Mouse (Mus musculus) forebrain, embryonic 10.5 days (tissue): ENCODE measurements around the gene Fgfr2. TPM values are rescaled to one million over a fixed set of nuclear protein-coding genes. Genes with fewer than 3 reads are reported as not detected.
A peak's percentile ranks its signal among the peaks of the same experiment; 100 is the strongest.

Experiments used
- DNase-seq: peaks from one replicate; pipeline ENCODE4 v3.0.0-alpha.2; 2017; ENCODE audit warnings: low spot score; ENCODE audit errors: extremely low spot score
- H3K27ac ChIP-seq: fragments of 300-500 bp; sonication (generic); 2 replicates; pipeline ENCODE4 v1.5.1; 2016; ENCODE audit warnings: mild to moderate bottlenecking
- H3K27me3 ChIP-seq: fragments of 300-500 bp; sonication (generic); 2 replicates; pipeline ENCODE4 v1.6.1; 2016; ENCODE audit warnings: mild to moderate bottlenecking; ENCODE audit not compliant: poor library complexity, severe bottlenecking
- H3K36me3 ChIP-seq: fragments of 300-500 bp; sonication (generic); replicated peaks from 2 replicates; pipeline ENCODE4 v1.6.1; 2016; ENCODE audit warnings: mild to moderate bottlenecking, moderate library complexity
- H3K4me1 ChIP-seq: fragments of 300-500 bp; sonication (generic); 2 replicates; pipeline ENCODE4 v1.6.1; 2016
- H3K4me3 ChIP-seq: fragments of 300-500 bp; sonication (generic); 2 replicates; pipeline ENCODE4 v1.5.1; 2016; ENCODE audit warnings: mild to moderate bottlenecking, moderate library complexity
- H3K9me3 ChIP-seq: fragments of 300-500 bp; sonication (generic); 2 replicates; pipeline ENCODE4 v1.6.1; 2016; ENCODE audit warnings: mild to moderate bottlenecking, moderate library complexity
- WGBS: fragments of 180-500 bp; shearing (Covaris S2); methylation state at CpG from one replicate; pipeline ENCODE4 v1.1.7; 2016; 5-methylcytosine and 5-hydroxymethylcytosine counted together
- polyA plus RNA-seq: library from polyadenylated mRNA; unstranded; fragments of >200 nt; fragmentation: Nextera tagmentation; extraction: Ambion mirVana; gene quantifications from 2 replicates; pipeline ENCODE4 v1.2.1, GENCODE M21; 2016

Gene Fgfr2
- polyA plus RNA-seq, 1 experiment from 2014 or later = 55.7 TPM

DNA sequence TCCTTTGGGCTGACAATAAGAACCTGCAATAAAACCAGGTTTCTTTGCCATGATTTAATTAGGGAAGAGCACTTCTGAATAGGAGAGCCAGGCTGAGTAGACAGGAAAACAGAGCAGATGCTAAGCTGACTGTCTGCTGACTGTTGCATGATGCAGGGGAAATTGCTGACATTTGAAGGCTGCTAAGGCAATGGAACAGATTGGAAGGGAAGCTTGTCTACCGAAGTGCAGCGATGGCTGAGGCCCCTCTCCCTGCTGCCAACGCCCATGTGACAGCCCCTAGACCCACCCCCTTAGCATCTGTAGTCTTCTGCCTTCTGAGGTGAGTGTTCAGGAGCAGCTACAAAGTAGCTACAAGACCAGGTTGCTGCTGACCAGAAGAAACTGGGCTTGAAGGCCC, 2397.0 kb downstream of the Fgfr2 start:
- Histone ChIP-seq H3K4me1 (peaks cover 18% of the 10 kb centered on the region), H3K27me3 (no peaks in the 10 kb centered on the region), H3K36me3 (peaks cover 97% of the 10 kb centered on the region), H3K27ac (no peak overlapping the region), H3K4me3 (no peak overlapping the region), H3K9me3 (no peaks in the 10 kb centered on the region)
- 91% methylated on average over 3 of the region's 3 CpGs for WGBS
- DNase-seq = no peak

DNA sequence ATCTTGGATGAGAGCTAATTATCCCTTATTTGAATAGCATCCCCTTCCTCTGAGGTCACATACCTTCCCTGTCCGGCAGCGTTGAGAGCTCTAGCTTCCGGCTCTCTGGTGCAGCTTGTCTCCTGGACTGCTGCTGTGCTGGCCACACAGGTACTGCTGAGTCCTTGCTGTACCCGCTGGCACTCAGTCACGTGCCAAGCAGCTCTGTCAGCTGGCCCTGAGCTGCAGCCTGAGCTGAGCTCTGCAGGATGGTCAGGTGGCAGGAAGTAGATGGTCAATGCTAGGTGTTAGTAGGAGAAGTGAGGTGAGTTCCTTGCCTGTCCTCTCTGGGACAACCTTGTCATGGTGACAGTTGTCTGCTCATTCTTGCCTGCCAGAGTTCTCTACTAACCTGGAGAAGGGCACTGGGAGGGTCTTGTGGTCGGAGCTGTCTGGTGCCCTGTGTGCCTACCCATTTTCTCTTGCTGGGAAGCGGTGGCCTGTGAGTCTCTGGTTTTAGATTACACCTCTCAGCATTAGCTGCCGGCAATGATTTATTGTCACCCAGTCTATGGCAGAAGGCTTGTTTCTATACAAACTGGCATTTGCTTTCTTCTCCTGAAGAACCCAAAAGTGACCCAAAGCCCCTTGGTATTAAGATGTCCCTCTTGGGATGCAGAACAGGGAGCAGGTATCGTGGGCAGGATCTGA, 2402.4 kb downstream of the Fgfr2 start:
- no peak for DNase-seq
- H3K9me3 ChIP-seq = no peaks in the 10 kb centered on the region
- no peaks in the 10 kb centered on the region for H3K27me3 ChIP-seq
- H3K4me1 ChIP-seq = peaks cover 50% of the 10 kb centered on the region
- H3K36me3 ChIP-seq = peaks cover 81% of the 10 kb centered on the region
- H3K4me3 ChIP-seq = no peak overlapping the region
- 52% methylated on average over 9 of the region's 9 CpGs for WGBS
- peak overlapping the region; percentile 84 for H3K27ac ChIP-seq

DNA sequence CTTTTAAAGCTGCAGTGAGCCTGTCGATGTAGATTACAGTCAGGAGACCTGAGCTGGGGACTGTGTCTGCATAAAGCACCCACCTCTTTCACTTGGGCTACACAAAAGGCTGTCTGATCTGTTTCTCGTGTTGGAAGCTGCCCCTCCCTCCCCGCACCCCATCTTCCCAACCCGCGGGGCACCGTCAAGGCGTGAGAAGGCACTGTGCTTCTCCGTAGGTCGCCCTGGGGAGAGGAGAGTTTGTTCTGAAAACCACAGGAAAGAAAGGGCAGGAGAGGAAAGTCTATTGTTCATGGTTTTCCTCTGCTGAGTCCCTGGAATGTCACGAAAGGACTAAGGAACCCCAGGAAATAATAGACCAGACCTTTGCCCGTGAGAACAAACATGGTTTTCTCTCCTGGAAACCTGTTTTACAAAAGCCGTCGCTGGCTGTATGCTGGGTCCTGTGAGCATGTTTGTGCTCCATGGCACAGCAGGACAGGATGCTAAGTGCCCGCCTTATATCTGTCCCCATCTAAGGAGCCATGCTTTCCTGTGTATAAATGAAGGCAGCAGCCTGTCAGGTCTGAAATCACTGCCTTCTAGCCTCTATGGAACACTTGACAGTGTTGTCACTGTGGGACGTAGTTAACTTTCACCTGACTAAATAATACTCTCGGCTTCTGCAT, 2403.1 kb downstream of the Fgfr2 start:
- H3K27me3 ChIP-seq = no peaks in the 10 kb centered on the region
- H3K4me3 ChIP-seq = peak overlapping the region; percentile 32
- peak; percentile 21 for DNase-seq
- WGBS = 12% methylated on average over 16 of the region's 16 CpGs
- H3K36me3 ChIP-seq = peaks cover 79% of the 10 kb centered on the region
- H3K9me3 ChIP-seq = no peaks in the 10 kb centered on the region
- H3K27ac ChIP-seq = peak overlapping the region; percentile 84
- peaks cover 50% of the 10 kb centered on the region for H3K4me1 ChIP-seq

GRCm38 (mm10) chr7:130716989-130717388, 2406.2 kb downstream of the Fgfr2 start:
- no peaks in the 10 kb centered on the region for H3K9me3 ChIP-seq
- H3K27me3 ChIP-seq = no peaks in the 10 kb centered on the region
- WGBS = 93% methylated on average over 6 of the region's 6 CpGs

DNA sequence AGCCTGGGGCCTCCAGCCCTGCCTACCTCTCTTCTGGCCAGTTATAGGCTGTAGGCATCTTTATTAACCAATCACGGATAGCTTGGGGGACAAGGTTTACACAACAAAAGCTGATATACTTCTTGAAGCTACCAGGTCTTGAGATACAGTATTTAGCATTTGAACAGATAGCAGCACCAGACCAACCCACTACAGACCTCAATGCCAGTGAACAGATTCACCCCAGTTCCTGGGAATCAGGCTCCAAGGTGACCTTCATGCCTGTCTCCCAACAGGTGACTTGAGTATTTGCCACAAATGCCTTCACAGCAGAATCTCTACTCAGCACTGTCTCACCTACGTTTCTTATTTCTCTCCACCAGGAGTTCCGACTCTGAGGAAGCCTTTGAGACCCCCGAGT, 2406.8 kb downstream of the Fgfr2 start:
- Histone ChIP-seq H3K36me3 (peaks cover 46% of the 10 kb centered on the region), H3K27me3 (no peaks in the 10 kb centered on the region), H3K27ac (no peak overlapping the region), H3K9me3 (no peaks in the 10 kb centered on the region), H3K4me1 (peaks cover 47% of the 10 kb centered on the region), H3K4me3 (no peak overlapping the region)
- WGBS = 94% methylated on average over 4 of the region's 4 CpGs
- DNase-seq = no peak

More at GRCm38 (mm10) chr7:130716989-130717388, 2406.2 kb downstream of the Fgfr2 start:
- no peak for DNase-seq
- Histone ChIP-seq H3K4me3 (no peak overlapping the region), H3K4me1 (peaks cover 53% of the 10 kb centered on the region), H3K27ac (no peak overlapping the region), H3K36me3 (peaks cover 53% of the 10 kb centered on the region)

- H3K36me3 ChIP-seq = peaks cover 41% of the 10 kb centered on the region
- H3K27ac ChIP-seq = no peak overlapping the region
- no peak for DNase-seq
- no peaks in the 10 kb centered on the region for H3K9me3 ChIP-seq
- H3K27me3 ChIP-seq = no peaks in the 10 kb centered on the region
- no peak overlapping the region for H3K4me3 ChIP-seq
- peaks cover 38% of the 10 kb centered on the region for H3K4me1 ChIP-seq
- WGBS = 96% methylated on average over 3 of the region's 3 CpGs
These were observed 2407.7 kb downstream of the Fgfr2 start for GRCm38 (mm10) chr7:130715467-130715866.

- Histone ChIP-seq H3K27ac (peak overlapping the region; percentile 51; the same call in 1 of the 2 replicates), H3K9me3 (no peaks in the 10 kb centered on the region), H3K4me3 (no peak overlapping the region), H3K4me1 (peaks cover 31% of the 10 kb centered on the region), H3K36me3 (peaks cover 33% of the 10 kb centered on the region), H3K27me3 (no peaks in the 10 kb centered on the region)
- 74% methylated on average over 6 of the region's 6 CpGs for WGBS
- DNase-seq = no peak
These were observed 2409.8 kb downstream of the Fgfr2 start for GRCm38 (mm10) chr7:130713319-130713718.

GRCm38 (mm10) chr7:130711851-130712250, 2411.3 kb downstream of the Fgfr2 start:
- WGBS = 89% methylated on average over 7 of the region's 7 CpGs

DNA sequence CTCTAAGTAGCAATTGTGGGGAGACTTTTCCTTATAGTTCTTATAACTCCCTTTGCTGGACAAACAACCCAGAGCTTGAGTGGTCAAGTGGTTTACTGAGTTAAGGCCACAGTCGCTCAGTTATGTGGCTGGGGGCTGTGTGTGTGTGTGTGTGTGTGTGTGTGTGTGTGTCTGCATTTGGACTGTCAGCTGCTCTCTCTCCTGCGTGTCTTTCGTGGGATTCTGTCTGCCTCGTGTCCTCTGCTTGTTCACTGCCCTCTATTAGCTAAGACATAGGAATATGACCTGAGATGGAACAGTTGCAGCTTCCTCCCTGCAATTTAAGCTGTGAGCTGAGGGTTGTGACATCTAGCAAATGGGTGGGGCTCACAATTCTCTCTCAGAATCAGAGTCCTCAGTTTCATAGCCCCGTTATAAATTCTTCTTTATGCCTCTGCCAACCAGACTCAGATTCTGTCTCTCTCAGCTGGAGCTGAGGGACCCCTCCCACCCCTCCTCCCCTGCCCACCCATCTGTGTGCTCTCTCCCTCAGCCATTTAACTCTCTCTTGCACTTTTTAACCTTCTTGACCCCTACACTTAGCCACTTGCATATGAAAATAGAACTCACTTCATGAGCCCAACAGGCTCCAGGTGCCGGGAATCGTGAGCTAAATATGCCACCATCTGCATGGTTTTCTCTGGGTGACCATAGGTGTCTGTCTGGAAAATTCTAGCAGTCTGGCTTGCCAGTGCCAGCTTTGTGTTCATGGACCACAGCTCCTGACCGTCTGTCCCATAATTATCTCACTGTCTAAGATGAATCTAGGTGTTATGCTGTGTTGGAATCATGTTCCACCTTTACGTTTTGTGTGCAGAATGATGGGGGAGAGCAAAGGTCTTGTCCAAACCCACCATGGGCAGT, 2413.5 kb downstream of the Fgfr2 start:
- no peaks in the 10 kb centered on the region for H3K27me3 ChIP-seq
- no peak for DNase-seq
- peaks cover under 1% of the 10 kb centered on the region; the same call in 1 of the 2 replicates for H3K36me3 ChIP-seq
- H3K4me3 ChIP-seq = no peak overlapping the region
- H3K27ac ChIP-seq = no peak overlapping the region
- 83% methylated on average over 9 of the region's 9 CpGs for WGBS
- no peaks in the 10 kb centered on the region for H3K9me3 ChIP-seq
- peaks cover 24% of the 10 kb centered on the region for H3K4me1 ChIP-seq

More at GRCm38 (mm10) chr7:130711851-130712250, 2411.3 kb downstream of the Fgfr2 start:
- peaks cover 18% of the 10 kb centered on the region for H3K36me3 ChIP-seq
- no peak overlapping the region for H3K27ac ChIP-seq
- H3K9me3 ChIP-seq = no peaks in the 10 kb centered on the region
- no peak for DNase-seq
- H3K4me3 ChIP-seq = no peak overlapping the region
- no peaks in the 10 kb centered on the region for H3K27me3 ChIP-seq
- peaks cover 24% of the 10 kb centered on the region for H3K4me1 ChIP-seq

GRCm38 (mm10) chr7:130708940-130709339, 2414.2 kb downstream of the Fgfr2 start:
- Histone ChIP-seq H3K36me3 (no peaks in the 10 kb centered on the region), H3K27me3 (no peaks in the 10 kb centered on the region), H3K4me1 (peaks cover 24% of the 10 kb centered on the region), H3K27ac (no peak overlapping the region), H3K4me3 (no peak overlapping the region), H3K9me3 (no peaks in the 10 kb centered on the region)
- DNase-seq = no peak
- 78% methylated on average over 9 of the region's 9 CpGs for WGBS

- 91% methylated on average over 2 of the region's 2 CpGs for WGBS
- H3K9me3 ChIP-seq = no peaks in the 10 kb centered on the region
- H3K36me3 ChIP-seq = peaks cover 25% of the 10 kb centered on the region
- no peak overlapping the region for H3K27ac ChIP-seq
- DNase-seq = no peak
- H3K4me3 ChIP-seq = no peak overlapping the region
- H3K4me1 ChIP-seq = peaks cover 20% of the 10 kb centered on the region
- H3K27me3 ChIP-seq = no peaks in the 10 kb centered on the region
These were observed 2417.9 kb downstream of the Fgfr2 start for GRCm38 (mm10) chr7:130705230-130705629.

GRCm38 (mm10) chr7:130701336-130701735, 2421.8 kb downstream of the Fgfr2 start:
- no peak overlapping the region for H3K27ac ChIP-seq
- no peaks in the 10 kb centered on the region for H3K9me3 ChIP-seq
- no peaks in the 10 kb centered on the region for H3K27me3 ChIP-seq
- no peak for DNase-seq
- H3K36me3 ChIP-seq = peaks cover 53% of the 10 kb centered on the region
- peaks cover 28% of the 10 kb centered on the region for H3K4me1 ChIP-seq
- H3K4me3 ChIP-seq = no peak overlapping the region
- WGBS = 94% methylated on average over 1 of the region's 1 CpGs
